ENCODE assay signal across 9 mouse cellular contexts in genomic region chr9:110052951-110053304, GRCm38 (mm10).
DNase-seq lines count a peak whose midpoint lies in the region; ATAC-seq lines count a peak whose summit lies in the region.
"Had no signal": no experiment of that assay in that cellular context is flagged by ENCODE, and none has a peak within 500 bp of the region (broad histone marks: within the 10 kb centered on the region; RNA-seq: fewer than 3 reads in every experiment).

No protein-coding gene starts in this region.

- no peaks in the 10 kb centered on the region for H3K27me3 ChIP-seq in forebrain, embryonic 16.5 days (replicated peaks; ENCODE audit: control insufficient read depth, insufficient read depth, low read length)
- no peaks in the 10 kb centered on the region for H3K27me3 ChIP-seq in midbrain, embryonic 13.5 days

- WGBS in forebrain, embryonic 16.5 days: 53% methylated on average over 4 of the region's 4 CpGs
- 52% methylated on average over 4 of the region's 4 CpGs for WGBS in midbrain, embryonic 13.5 days

- H3K36me3 ChIP-seq in forebrain, embryonic 16.5 days (ENCODE audit: control insufficient read depth, insufficient read depth): no peaks in the 10 kb centered on the region
- no peaks in the 10 kb centered on the region for H3K36me3 ChIP-seq in midbrain, embryonic 13.5 days

- no peaks in the 10 kb centered on the region for H3K9me3 ChIP-seq in forebrain, embryonic 16.5 days (ENCODE audit: control insufficient read depth, low read length)
- no peaks in the 10 kb centered on the region for H3K9me3 ChIP-seq in midbrain, embryonic 13.5 days

- H3K27ac ChIP-seq in forebrain, embryonic 16.5 days (ENCODE audit: low read length): peak overlapping the region; percentile 85
- H3K27ac ChIP-seq in midbrain, embryonic 13.5 days: peak overlapping the region; percentile 92

- H3K4me1 ChIP-seq in forebrain, embryonic 16.5 days (replicated peaks; ENCODE audit: control insufficient read depth, insufficient read depth, low read length): peaks cover 40% of the 10 kb centered on the region
- peaks cover 76% of the 10 kb centered on the region for H3K4me1 ChIP-seq in midbrain, embryonic 13.5 days (replicated peaks)

- peak overlapping the region; percentile 52 for H3K4me3 ChIP-seq in forebrain, embryonic 16.5 days (replicated peaks; ENCODE audit: low read length)
- peak overlapping the region; percentile 44 for H3K4me3 ChIP-seq in midbrain, embryonic 13.5 days (replicated peaks)

- H3K4me2 ChIP-seq in forebrain, embryonic 16.5 days (ENCODE audit: low read length): peak overlapping the region; percentile 67
- H3K4me2 ChIP-seq in midbrain, embryonic 13.5 days (replicated peaks): peak overlapping the region; percentile 68

- ATAC-seq in forebrain, embryonic 16.5 days: no peak
- ATAC-seq in midbrain, embryonic 13.5 days: peak; percentile 7; the same call in 1 of the 2 replicates
- no peak for ATAC-seq in CD4-positive, CD25-positive, alpha-beta regulatory T cell, adult 4 months

- DNase-seq in heart, adult 11 months: peak; percentile 88
- DNase-seq in heart, adult 8-10 months (ENCODE audit: low spot score): no peak
- peak; percentile 84 for DNase-seq in cerebellum, adult 9-11 months
- no peak for DNase-seq in adrenal gland, adult 8-10 months
- DNase-seq in right cerebral cortex, postnatal 25 days: no peak
- DNase-seq: kidney, adult 9 months had no signal

- H3K9ac ChIP-seq in forebrain, embryonic 16.5 days (replicated peaks; ENCODE audit: low read depth, low read length): peak overlapping the region; percentile 74
- H3K9ac ChIP-seq in midbrain, embryonic 13.5 days (replicated peaks): peak overlapping the region; percentile 73

Comparison
In these comparisons a context has a peak if more than half of its experiments do, and no peak if none do; other contexts are left out.
1. DNase-seq: peak in heart, adult 11 months (single experiment) and cerebellum, adult 9-11 months (single experiment); none in heart, adult 8-10 months (single experiment), adrenal gland, adult 8-10 months (single experiment) and right cerebral cortex, postnatal 25 days (single experiment).